Mouse (Mus musculus) G1E-ER4 (cell line): ENCODE data around the gene Enpp7. TPM values are rescaled to one million over a fixed set of nuclear protein-coding genes. Genes with fewer than 3 reads are reported as not detected.

Source experiments
- GATA1 ChIP-seq: IDR thresholded peaks from one replicate; pipeline ENCODE4 v1.8.0; 2012; ENCODE audit warnings: low read length, inconsistent platforms
- polyA plus RNA-seq: library from polyadenylated mRNA; stranded (reverse); fragments of >175 nt; gene quantifications from 2 replicates; pipeline ENCODE4 v1.2.3, GENCODE M21; 2012

The Enpp7 gene
- polyA plus RNA-seq, 1 experiment: not detected

DNA sequence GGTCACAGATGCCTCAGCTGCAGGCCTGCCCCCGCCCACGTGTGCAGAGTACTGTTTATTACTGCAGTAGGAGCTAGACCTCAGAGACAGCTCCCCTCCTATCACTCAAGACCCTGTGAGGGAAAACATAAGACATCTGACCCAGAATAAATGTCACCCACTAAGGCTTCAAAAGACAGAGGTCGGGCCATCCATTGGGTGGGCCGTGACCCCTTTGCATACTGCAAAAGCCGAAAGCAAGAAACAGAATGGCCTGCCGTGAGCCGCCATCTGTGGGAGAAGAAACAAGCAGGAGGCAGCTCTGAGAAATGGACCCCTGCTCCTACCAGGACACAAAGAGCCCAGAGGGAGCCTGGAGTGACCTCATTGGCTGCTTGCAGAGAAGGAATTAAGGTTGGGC, 29.5 kb downstream of the Enpp7 start:
- no peak for TF ChIP-seq GATA1

DNA sequence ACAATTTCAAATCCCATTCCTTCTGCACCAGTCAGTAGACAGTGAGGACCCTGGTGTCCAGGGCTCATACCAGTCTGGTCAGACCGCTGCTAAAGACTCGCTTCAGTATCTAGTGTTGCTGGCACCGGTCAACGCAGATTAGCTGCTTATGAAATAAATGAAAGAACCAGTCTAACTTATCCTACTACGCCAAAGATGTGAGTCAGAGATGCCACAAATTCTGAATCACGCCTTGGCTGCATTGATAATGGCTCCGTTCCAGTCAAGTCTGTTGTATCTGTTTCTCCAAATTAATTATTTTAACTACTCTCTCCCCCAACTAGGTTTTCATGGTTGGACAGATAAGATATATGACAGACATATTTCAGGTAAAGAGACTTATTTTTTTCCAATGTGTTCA, 33.2 kb downstream of the Enpp7 start:
- no peak for TF ChIP-seq GATA1

GRCm38 (mm10) chr11:119022068-119022894, 34.3 kb downstream of the Enpp7 start:
- no peak for TF ChIP-seq GATA1

DNA sequence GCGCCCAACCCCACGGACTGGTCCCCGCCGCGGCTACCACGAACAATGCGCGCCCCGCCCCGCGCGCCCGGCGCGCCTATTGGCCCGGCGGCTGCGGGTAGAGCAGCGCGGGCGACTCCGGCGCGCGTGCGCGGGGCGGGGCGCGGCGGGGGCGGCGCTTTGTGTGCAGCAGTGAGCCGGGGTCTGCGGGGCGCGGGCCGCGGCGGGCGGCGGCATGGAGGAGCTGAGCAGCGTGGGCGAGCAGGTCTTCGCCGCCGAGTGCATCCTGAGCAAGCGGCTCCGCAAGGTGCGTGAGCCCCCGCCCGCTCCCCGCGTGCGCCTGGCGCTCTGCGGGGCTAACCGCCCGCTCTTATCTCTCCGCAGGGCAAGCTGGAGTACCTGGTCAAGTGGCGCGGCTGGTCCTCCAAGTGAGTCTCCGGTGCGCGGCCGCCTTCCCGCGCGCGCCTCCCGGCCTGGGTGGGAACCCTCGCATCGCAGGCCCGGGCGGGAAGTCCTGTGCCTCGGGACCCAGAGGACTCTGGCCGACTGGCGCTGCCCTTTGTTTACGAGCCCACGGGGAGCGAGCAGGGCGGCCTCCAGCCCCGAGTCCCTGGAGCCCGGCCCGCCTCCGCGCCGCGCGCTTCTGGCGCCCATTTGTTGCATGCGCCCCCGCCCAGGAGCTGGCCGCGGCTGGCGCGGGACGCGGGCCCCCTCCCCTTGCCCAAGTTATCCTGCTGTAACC, 35.1 kb downstream of the Enpp7 start, which contains the start of gene Cbx2:
Gene Cbx2 (plus strand): TSS at position 68 of the 721 bp plus-strand sequence.
- TF ChIP-seq GATA1: no peak

GRCm38 (mm10) chr11:119023616-119023980, 35.6 kb downstream of the Enpp7 start:
- no peak for TF ChIP-seq GATA1

DNA sequence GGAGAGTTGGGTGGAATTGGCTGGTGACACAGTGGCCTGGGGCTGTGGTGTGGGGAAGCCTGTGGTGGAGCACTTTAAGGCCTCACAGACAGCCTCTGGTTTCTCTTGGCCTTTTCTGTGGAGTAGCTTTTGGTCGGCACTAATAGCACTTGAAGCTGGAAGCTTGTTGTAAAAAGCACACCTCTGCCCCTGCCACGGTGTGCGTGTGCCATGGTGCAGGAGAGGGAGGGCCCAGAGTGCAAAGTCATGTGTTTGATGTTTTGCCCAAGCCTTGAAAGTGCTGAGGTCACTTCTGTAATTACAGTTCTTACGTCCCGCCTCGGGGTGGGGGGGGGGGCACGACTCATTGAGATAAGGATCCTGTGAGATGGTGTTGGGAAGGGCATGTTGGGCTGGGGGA, 36.3 kb downstream of the Enpp7 start:
- TF ChIP-seq GATA1: no peak

DNA sequence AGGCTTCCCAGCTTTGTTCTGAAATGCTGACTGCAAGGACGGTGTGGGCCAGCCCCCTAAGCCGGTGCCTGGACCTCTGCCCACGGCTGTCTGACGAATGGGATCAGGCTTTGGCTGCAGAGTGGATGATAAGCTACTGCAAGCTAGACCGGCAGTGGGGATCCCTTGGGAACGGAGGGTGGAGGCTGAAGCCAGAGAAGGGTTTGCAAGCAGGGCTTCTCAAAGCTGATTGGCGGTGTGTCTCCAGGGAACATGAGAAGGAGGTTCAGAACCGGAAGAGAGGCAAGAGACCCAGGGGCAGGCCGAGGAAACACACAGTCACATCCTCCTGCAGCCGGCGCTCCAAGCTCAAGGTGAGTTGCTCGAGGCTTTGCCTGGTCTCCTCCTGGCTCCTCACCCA, 38.2 kb downstream of the Enpp7 start:
- TF ChIP-seq GATA1: no peak

DNA sequence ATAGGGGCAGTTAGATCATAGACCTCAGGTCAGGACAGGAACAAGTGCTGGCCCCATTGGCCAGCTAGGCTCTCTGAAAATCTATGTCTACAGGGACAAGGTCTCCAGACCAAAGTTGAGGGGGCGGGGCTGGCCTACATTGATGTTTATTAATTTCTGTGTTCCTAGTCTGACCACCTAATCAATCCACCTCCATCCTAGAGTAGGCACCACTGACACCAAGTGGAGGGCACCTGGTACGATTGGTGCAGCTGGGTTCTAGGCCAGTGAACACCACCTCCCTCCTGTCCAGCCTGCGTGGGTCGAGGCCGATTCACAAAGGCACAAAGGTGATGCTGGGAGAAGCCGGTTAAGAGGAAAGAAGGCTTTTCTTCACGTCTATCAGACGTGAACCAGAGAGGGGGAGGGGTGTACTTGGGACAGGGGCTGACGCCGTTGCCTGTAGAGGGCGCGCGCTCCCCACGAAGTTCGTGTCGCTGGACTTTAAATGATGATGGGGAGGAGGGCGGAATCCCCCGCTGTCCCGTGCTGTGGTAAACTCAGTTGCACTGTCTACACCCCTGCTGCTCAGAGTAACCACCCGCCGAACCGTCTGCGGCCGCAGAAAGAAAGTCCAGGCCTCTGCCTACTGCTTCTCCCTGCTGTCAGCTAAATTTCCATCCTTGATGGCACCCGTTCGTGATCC, 46.0 kb downstream of the Enpp7 start:
- no peak for TF ChIP-seq GATA1

DNA sequence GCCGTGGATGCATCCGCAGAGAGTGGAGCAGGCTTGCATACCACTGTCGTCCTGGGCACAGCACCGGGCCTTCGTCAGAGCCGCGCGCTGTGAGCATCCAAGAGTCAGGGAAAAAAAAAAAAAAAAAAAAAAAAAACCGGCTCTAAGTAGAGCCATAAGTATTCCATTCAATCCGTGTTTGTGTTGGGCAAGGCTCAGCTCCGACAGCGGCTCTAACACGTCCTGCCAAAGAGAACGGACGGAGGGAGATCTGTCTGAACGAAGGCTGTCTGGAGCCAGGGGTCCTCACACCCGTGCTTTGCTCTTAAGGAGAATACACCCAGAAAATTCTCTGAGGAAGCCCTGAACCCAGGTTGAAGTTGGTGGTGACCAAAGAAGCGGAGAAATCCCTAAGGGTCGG, 46.6 kb downstream of the Enpp7 start:
- TF ChIP-seq GATA1: no peak

GRCm38 (mm10) chr11:119035094-119035685, 47.2 kb downstream of the Enpp7 start:
- no peak for TF ChIP-seq GATA1

DNA sequence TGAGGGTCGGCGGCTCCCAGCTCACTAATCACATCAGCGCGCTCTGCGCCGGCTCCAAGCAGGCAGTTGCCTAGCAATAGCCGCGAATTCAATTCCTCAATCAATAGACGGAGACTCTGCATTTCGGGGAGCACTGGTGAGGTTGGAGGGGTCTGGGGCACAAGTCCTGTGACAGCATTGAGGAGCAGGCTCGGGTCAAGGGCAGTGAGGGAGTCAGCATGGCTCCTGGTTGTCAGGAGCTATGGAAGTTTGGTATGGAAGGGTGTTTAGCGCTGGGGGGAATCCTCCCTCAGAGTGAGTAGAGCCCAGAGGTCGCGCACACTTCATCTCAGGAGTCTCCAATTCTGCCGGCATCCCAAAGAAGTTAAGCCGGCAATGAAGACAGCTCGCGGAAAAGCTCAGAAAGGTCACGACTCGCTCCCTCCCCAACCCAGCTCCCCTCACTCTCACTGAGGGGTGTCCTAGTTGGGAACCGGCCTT, 47.7 kb downstream of the Enpp7 start:
- no peak for TF ChIP-seq GATA1

DNA sequence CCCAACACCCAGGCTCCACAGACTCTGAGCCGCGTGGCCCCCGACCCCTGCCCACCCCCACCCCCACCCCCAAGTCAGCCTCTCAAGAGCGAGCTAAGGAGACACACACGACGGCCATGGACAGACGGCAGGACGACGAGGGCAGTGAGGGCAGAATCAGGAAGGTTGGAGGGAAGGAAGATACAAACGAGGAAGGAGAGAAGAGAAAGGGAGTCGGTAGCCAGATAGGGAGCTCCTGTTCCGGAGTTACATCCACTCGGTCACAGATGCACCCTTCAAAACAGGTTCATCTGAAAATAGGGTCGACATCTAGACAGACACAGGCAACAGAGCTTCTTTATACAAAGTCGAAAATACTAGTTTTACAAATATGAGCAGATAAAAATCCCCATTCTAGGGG, 48.5 kb downstream of the Enpp7 start:
- TF ChIP-seq GATA1: no peak

DNA sequence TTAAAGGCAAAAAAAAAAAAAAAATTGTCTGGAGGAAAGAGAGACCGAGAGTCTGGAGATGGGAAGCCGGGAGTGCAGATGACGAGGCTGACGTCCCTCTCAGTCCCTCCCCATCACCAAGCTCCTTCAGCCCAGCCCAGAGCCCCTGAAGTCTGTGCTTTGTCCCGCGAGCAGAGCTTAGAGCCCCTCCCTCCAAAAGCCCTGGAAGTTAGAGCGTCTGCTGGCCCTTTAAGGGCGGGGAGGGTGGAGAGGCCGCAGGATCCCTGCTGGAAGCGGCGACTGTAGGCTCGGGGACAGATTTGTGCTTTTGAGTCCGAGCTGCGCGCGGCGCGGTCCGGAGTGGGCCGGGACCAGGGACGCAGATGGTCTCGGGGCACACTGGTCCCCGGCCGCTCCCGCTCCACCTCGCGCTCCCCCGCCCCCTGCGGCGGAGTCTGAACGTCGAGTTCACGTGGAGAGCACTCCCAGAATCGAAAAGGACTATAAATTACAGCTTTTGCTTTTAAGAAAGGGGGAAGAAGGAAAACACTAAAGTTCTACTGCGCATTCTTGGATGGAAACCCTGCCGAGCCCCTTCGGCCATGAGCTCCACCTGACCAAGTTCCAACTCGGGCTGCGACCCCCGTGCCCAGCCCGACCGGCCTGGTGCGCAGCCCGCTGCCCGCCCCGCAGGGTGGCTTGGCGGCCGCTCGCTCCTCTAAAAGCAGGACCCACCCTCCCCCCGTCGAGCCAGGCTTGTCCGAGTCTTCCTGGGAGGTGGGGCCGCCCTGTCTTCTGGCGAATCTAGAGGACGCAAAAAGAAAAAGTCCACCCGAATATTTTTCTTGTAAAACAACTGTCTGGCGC, 49.2 kb downstream of the Enpp7 start:
- no peak for TF ChIP-seq GATA1

- TF ChIP-seq GATA1: no peak
Observed at GRCm38 (mm10) chr11:119037780-119038401, 49.9 kb downstream of the Enpp7 start.
